Mouse (Mus musculus): Measurements from ENCODE around the gene Tef. TPM values are rescaled to one million over a fixed set of nuclear protein-coding genes. Genes with fewer than 3 reads are reported as not detected.
A peak's percentile ranks its signal among the peaks of the same experiment; 100 is the strongest.

Tef gene
- polyA plus RNA-seq, 1 experiment from 2014 or later = 25.7 TPM

- H3K9me3 ChIP-seq (ENCODE audit: low read length) = no peaks in the 10 kb centered on the region
- H3K4me2 ChIP-seq (replicated peaks; ENCODE audit: low read depth, low read length) = no peak overlapping the region
- H3K4me1 ChIP-seq (ENCODE audit: insufficient read depth, low read length) = peaks cover 14% of the 10 kb centered on the region; the same call in 1 of the 2 replicates
- H3K27ac ChIP-seq (ENCODE audit: low read length) = no peak overlapping the region
- H3K4me3 ChIP-seq (ENCODE audit: low read length) = no peak overlapping the region
- peaks cover 27% of the 10 kb centered on the region for H3K36me3 ChIP-seq (ENCODE audit: insufficient read depth, low read length)
- no peak overlapping the region for H3K9ac ChIP-seq (replicated peaks; ENCODE audit: low read length)
- WGBS = 75% methylated on average over 5 of the region's 5 CpGs
- no peaks in the 10 kb centered on the region for H3K27me3 ChIP-seq (ENCODE audit: insufficient read depth, low read length)
- no peak for ATAC-seq (ENCODE audit: low FRiP score, low TSS enrichment)
Observed at GRCm38 (mm10) chr15:81766439-81766838, 35.8 kb upstream of the Tef start.

- 63% methylated on average over 13 of the region's 13 CpGs for WGBS
- no peak for ATAC-seq (ENCODE audit: low FRiP score, low TSS enrichment)
Observed at GRCm38 (mm10) chr15:81769037-81769436, 33.2 kb upstream of the Tef start.

GRCm38 (mm10) chr15:81772431-81773120 lies 29.6 kb upstream of the Tef start:
- Histone ChIP-seq H3K27me3 (ENCODE audit: insufficient read depth, low read length) (no peaks in the 10 kb centered on the region), H3K9ac (replicated peaks; ENCODE audit: low read length) (no peak overlapping the region), H3K4me3 (ENCODE audit: low read length) (no peak overlapping the region), H3K36me3 (ENCODE audit: insufficient read depth, low read length) (peaks cover 63% of the 10 kb centered on the region), H3K4me1 (ENCODE audit: insufficient read depth, low read length) (peaks cover 4% of the 10 kb centered on the region; the same call in 1 of the 2 replicates), H3K4me2 (replicated peaks; ENCODE audit: low read depth, low read length) (no peak overlapping the region), H3K27ac (ENCODE audit: low read length) (peak overlapping the region; percentile 46), H3K9me3 (ENCODE audit: low read length) (no peaks in the 10 kb centered on the region)
- no peak for ATAC-seq (ENCODE audit: low FRiP score, low TSS enrichment)
- 50% methylated on average over 20 of the region's 20 CpGs for WGBS

More at GRCm38 (mm10) chr15:81769037-81769436, 33.2 kb upstream of the Tef start:
- Histone ChIP-seq H3K9me3 (ENCODE audit: low read length) (no peaks in the 10 kb centered on the region), H3K36me3 (ENCODE audit: insufficient read depth, low read length) (peaks cover 42% of the 10 kb centered on the region), H3K27me3 (ENCODE audit: insufficient read depth, low read length) (no peaks in the 10 kb centered on the region), H3K4me1 (ENCODE audit: insufficient read depth, low read length) (peaks cover 14% of the 10 kb centered on the region; the same call in 1 of the 2 replicates), H3K4me3 (ENCODE audit: low read length) (no peak overlapping the region), H3K27ac (ENCODE audit: low read length) (no peak overlapping the region), H3K9ac (replicated peaks; ENCODE audit: low read length) (no peak overlapping the region), H3K4me2 (replicated peaks; ENCODE audit: low read depth, low read length) (no peak overlapping the region)

GRCm38 (mm10) chr15:81774505-81775171 lies 27.6 kb upstream of the Tef start:
- no peak for ATAC-seq (ENCODE audit: low FRiP score, low TSS enrichment)
- H3K36me3 ChIP-seq (ENCODE audit: insufficient read depth, low read length) = peaks cover 73% of the 10 kb centered on the region
- H3K4me3 ChIP-seq (ENCODE audit: low read length) = no peak overlapping the region
- no peak overlapping the region for H3K27ac ChIP-seq (ENCODE audit: low read length)
- no peaks in the 10 kb centered on the region for H3K27me3 ChIP-seq (ENCODE audit: insufficient read depth, low read length)
- 84% methylated on average over 15 of the region's 15 CpGs for WGBS
- H3K9me3 ChIP-seq (ENCODE audit: low read length) = no peaks in the 10 kb centered on the region
- H3K9ac ChIP-seq (replicated peaks; ENCODE audit: low read length) = no peak overlapping the region
- no peaks in the 10 kb centered on the region for H3K4me1 ChIP-seq (ENCODE audit: insufficient read depth, low read length)
- no peak overlapping the region for H3K4me2 ChIP-seq (replicated peaks; ENCODE audit: low read depth, low read length)

GRCm38 (mm10) chr15:81776631-81777422 lies 25.4 kb upstream of the Tef start:
- H3K9ac ChIP-seq (replicated peaks; ENCODE audit: low read length) = no peak overlapping the region
- no peaks in the 10 kb centered on the region for H3K9me3 ChIP-seq (ENCODE audit: low read length)
- 85% methylated on average over 11 of the region's 11 CpGs for WGBS
- H3K27ac ChIP-seq (ENCODE audit: low read length) = no peak overlapping the region
- peaks cover 77% of the 10 kb centered on the region for H3K36me3 ChIP-seq (ENCODE audit: insufficient read depth, low read length)
- H3K4me2 ChIP-seq (replicated peaks; ENCODE audit: low read depth, low read length) = no peak overlapping the region
- no peak overlapping the region for H3K4me3 ChIP-seq (ENCODE audit: low read length)
- ATAC-seq (ENCODE audit: low FRiP score, low TSS enrichment) = no peak
- H3K27me3 ChIP-seq (ENCODE audit: insufficient read depth, low read length) = no peaks in the 10 kb centered on the region
- H3K4me1 ChIP-seq (ENCODE audit: insufficient read depth, low read length) = no peaks in the 10 kb centered on the region

GRCm38 (mm10) chr15:81781816-81782215 lies 20.4 kb upstream of the Tef start:
- peaks cover 82% of the 10 kb centered on the region for H3K36me3 ChIP-seq (ENCODE audit: insufficient read depth, low read length)
- no peak overlapping the region for H3K4me3 ChIP-seq (ENCODE audit: low read length)
- H3K27ac ChIP-seq (ENCODE audit: low read length) = no peak overlapping the region
- no peak for ATAC-seq (ENCODE audit: low FRiP score, low TSS enrichment)
- H3K4me1 ChIP-seq (ENCODE audit: insufficient read depth, low read length) = no peaks in the 10 kb centered on the region
- H3K4me2 ChIP-seq (replicated peaks; ENCODE audit: low read depth, low read length) = no peak overlapping the region
- no peak overlapping the region for H3K9ac ChIP-seq (replicated peaks; ENCODE audit: low read length)
- H3K9me3 ChIP-seq (ENCODE audit: low read length) = no peaks in the 10 kb centered on the region
- WGBS = 78% methylated on average over 7 of the region's 7 CpGs
- H3K27me3 ChIP-seq (ENCODE audit: insufficient read depth, low read length) = no peaks in the 10 kb centered on the region

- no peaks in the 10 kb centered on the region for H3K4me1 ChIP-seq (ENCODE audit: insufficient read depth, low read length)
- no peaks in the 10 kb centered on the region for H3K9me3 ChIP-seq (ENCODE audit: low read length)
- H3K4me3 ChIP-seq (ENCODE audit: low read length) = no peak overlapping the region
- WGBS = 41% methylated on average over 5 of the region's 5 CpGs
- no peaks in the 10 kb centered on the region for H3K27me3 ChIP-seq (ENCODE audit: insufficient read depth, low read length)
- no peak overlapping the region for H3K27ac ChIP-seq (ENCODE audit: low read length)
- H3K4me2 ChIP-seq (replicated peaks; ENCODE audit: low read depth, low read length) = no peak overlapping the region
- peaks cover 67% of the 10 kb centered on the region for H3K36me3 ChIP-seq (ENCODE audit: insufficient read depth, low read length)
- no peak for ATAC-seq (ENCODE audit: low FRiP score, low TSS enrichment)
- H3K9ac ChIP-seq (replicated peaks; ENCODE audit: low read length) = no peak overlapping the region
Observed at GRCm38 (mm10) chr15:81784762-81785161, 17.5 kb upstream of the Tef start.

- Histone ChIP-seq H3K4me3 (ENCODE audit: low read length) (no peak overlapping the region), H3K36me3 (ENCODE audit: insufficient read depth, low read length) (peaks cover 61% of the 10 kb centered on the region), H3K4me2 (replicated peaks; ENCODE audit: low read depth, low read length) (no peak overlapping the region), H3K9ac (replicated peaks; ENCODE audit: low read length) (no peak overlapping the region), H3K9me3 (ENCODE audit: low read length) (no peaks in the 10 kb centered on the region), H3K27me3 (ENCODE audit: insufficient read depth, low read length) (no peaks in the 10 kb centered on the region), H3K4me1 (ENCODE audit: insufficient read depth, low read length) (no peaks in the 10 kb centered on the region), H3K27ac (ENCODE audit: low read length) (no peak overlapping the region)
- no peak for ATAC-seq (ENCODE audit: low FRiP score, low TSS enrichment)
- 93% methylated on average over 8 of the region's 8 CpGs for WGBS
Observed at GRCm38 (mm10) chr15:81785701-81786100, 16.5 kb upstream of the Tef start.

- no peak overlapping the region for H3K4me3 ChIP-seq (ENCODE audit: low read length)
- H3K27me3 ChIP-seq (ENCODE audit: insufficient read depth, low read length) = no peaks in the 10 kb centered on the region
- H3K4me1 ChIP-seq (ENCODE audit: insufficient read depth, low read length) = no peaks in the 10 kb centered on the region
- ATAC-seq (ENCODE audit: low FRiP score, low TSS enrichment) = no peak
- H3K9ac ChIP-seq (replicated peaks; ENCODE audit: low read length) = no peak overlapping the region
- no peak overlapping the region for H3K27ac ChIP-seq (ENCODE audit: low read length)
- 89% methylated on average over 13 of the region's 13 CpGs for WGBS
- H3K4me2 ChIP-seq (replicated peaks; ENCODE audit: low read depth, low read length) = no peak overlapping the region
- H3K9me3 ChIP-seq (ENCODE audit: low read length) = no peaks in the 10 kb centered on the region
- H3K36me3 ChIP-seq (ENCODE audit: insufficient read depth, low read length) = peaks cover 52% of the 10 kb centered on the region
Observed at GRCm38 (mm10) chr15:81787525-81787924, 14.7 kb upstream of the Tef start.
